Mouse (Mus musculus) cerebellum, adult 18-20 months (tissue): ENCODE data around the gene Ylpm1.

Source experiments
- DNase-seq, 2 experiments: peaks; one replicate each; pipeline ENCODE4 v3.0.0; 2021

The Ylpm1 gene

DNA sequence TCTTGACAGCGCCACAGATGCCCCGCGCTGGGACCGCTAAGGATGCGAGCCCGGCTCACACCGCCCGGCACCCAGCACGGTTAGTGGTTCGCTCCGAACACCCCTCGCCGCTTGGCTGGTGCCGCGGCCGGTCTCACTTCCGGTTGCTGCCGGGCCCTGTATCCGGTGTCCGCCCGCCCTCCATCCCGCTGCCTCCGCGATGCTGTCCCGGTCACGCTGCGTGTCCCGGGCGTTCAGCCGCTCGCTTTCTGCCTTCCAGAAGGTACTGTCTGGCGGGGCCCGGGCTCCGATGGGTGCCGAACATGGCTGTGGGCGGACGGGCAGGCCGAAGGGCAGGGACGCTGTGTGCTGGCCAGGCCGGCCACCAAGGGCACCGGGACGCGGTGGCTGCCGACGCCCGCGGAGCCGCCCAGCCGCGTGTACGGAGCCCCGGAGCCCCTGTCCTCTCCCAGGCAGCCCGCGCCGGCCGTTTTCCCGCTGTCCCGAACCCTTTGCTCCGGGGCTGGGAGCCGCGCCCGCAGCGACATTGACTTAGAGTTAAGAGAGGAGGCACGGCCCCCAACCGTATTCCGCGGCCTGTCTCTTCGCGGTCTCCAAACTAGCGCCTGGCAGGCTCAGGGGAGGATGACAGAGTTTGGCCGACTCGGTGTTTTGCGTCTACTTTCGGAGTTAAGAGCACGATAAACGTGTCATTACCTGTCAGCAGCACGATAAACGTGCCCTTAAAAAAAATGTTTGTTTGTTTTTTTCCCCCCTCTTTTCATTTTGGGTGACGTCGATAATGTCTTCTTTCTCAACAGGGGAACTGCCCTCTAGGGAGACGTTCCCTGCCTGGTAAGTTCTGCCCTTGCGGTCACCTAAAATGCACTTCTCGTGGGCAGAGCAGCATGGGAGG is 114.8 kb downstream of the Ylpm1 start, which contains the start of the genes Prox2 and Dlst:
TSS of gene Prox2 (minus strand) at position 62 of the 895 bp plus-strand sequence.
TSS of gene Dlst (plus strand) at position 136 of the 895 bp plus-strand sequence.
- DNase-seq: peak; percentile 87 to 94

GRCm38 (mm10) chr12:85112550-85113251 is 116.6 kb downstream of the Ylpm1 start:
- DNase-seq: no peak

GRCm38 (mm10) chr12:85113337-85113736 is 117.2 kb downstream of the Ylpm1 start:
- no peak for DNase-seq

- no peak for DNase-seq
These were observed 117.8 kb downstream of the Ylpm1 start for GRCm38 (mm10) chr12:85113917-85114316.

GRCm38 (mm10) chr12:85115678-85116077 is 119.6 kb downstream of the Ylpm1 start:
- no peak for DNase-seq
